Mouse (Mus musculus) hindbrain, embryonic 16.5 days (tissue): ENCODE measurements at regions not wholly inside any gene's neighbourhood (a gene's known extent, or its start where the extent isn't known, plus 50 kb on each side); places are given as distances from the start of the nearest gene placed in this dataset.

ENCODE experiments used
- ATAC-seq: fragments of 200-750 bp; cut with Nextera tagmentation; 2 replicates; pipeline ENCODE4 v1.8.0; 2017; ENCODE audit warnings: moderate TSS enrichment, moderate library complexity
- H3K27ac ChIP-seq: fragments of 300-500 bp; sonication (generic); 2 replicates; pipeline ENCODE4 v1.5.1; 2014; ENCODE audit warnings: low read depth, mild to moderate bottlenecking, control low read depth, low read length, moderate library complexity
- H3K27me3 ChIP-seq: fragments of 300-500 bp; sonication (generic); replicated peaks from 2 replicates; pipeline ENCODE4 v1.6.1; 2014; ENCODE audit warnings: low read length; ENCODE audit not compliant: control insufficient read depth, insufficient read depth
- H3K36me3 ChIP-seq: fragments of 300-500 bp; sonication (generic); 2 replicates; pipeline ENCODE4 v1.6.1; 2014; ENCODE audit warnings: mild to moderate bottlenecking, low read length, moderate library complexity, mixed read lengths; ENCODE audit not compliant: control insufficient read depth, insufficient read depth
- H3K4me1 ChIP-seq: fragments of 300-500 bp; sonication (generic); 2 replicates; pipeline ENCODE4 v1.6.1; 2014; ENCODE audit warnings: low read depth, low read length; ENCODE audit not compliant: control insufficient read depth, insufficient read depth
- H3K4me2 ChIP-seq: fragments of 300-500 bp; sonication (generic); 2 replicates; pipeline ENCODE4 v1.6.1; 2014; ENCODE audit warnings: mild to moderate bottlenecking, low read length, control low read depth, moderate library complexity
- H3K4me3 ChIP-seq: fragments of 300-500 bp; sonication (generic); 2 replicates; pipeline ENCODE4 v1.5.1; 2014; ENCODE audit warnings: mild to moderate bottlenecking, low read length, control low read depth, moderate library complexity
- H3K9ac ChIP-seq: fragments of 300-500 bp; sonication (generic); 2 replicates; pipeline ENCODE4 v1.6.1; 2014; ENCODE audit warnings: low read depth, mild to moderate bottlenecking, control low read depth, low read length, moderate library complexity
- H3K9me3 ChIP-seq: fragments of 300-500 bp; sonication (generic); 2 replicates; pipeline ENCODE4 v1.6.1; 2014; ENCODE audit warnings: mild to moderate bottlenecking, low read length, moderate library complexity; ENCODE audit not compliant: control insufficient read depth
- WGBS: fragments of 180-500 bp; shearing (Covaris S2); extraction: QIAGEN DNeasy Blood & Tissue Kit; methylation state at CpG from one replicate; pipeline ENCODE4 v1.1.7; 2014; 5-methylcytosine and 5-hydroxymethylcytosine counted together

DNA sequence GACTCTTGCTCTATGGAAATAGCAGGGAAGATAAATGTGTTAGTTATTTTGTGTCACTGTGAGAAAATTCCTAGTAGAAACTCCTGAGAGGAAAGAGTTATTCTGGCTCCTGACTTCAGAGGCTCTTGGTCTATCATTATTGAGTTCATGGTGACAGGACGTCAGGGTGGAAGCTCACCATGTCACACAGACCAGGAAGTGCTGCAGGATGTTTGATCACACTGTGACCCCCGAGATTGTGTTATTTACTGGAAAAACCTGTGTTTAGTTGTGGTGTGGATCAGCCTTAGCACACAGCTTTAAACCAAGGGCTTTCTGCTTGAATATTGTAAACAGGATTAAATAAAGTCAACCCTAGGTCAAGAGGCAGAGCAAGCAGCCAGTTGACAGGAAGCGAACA is 93.4 kb upstream of the Galnt15 start:
- H3K27ac ChIP-seq = no peak overlapping the region; the same call in 1 of the 2 replicates
- no peaks in the 10 kb centered on the region for H3K36me3 ChIP-seq
- no peak overlapping the region for H3K4me2 ChIP-seq
- H3K9me3 ChIP-seq = peaks cover 3% of the 10 kb centered on the region; the same call in 1 of the 2 replicates
- H3K9ac ChIP-seq = no peak overlapping the region
- H3K4me1 ChIP-seq = no peaks in the 10 kb centered on the region
- WGBS = 66% methylated on average over 3 of the region's 3 CpGs
- no peak overlapping the region for H3K4me3 ChIP-seq
- no peak for ATAC-seq
- no peaks in the 10 kb centered on the region for H3K27me3 ChIP-seq

DNA sequence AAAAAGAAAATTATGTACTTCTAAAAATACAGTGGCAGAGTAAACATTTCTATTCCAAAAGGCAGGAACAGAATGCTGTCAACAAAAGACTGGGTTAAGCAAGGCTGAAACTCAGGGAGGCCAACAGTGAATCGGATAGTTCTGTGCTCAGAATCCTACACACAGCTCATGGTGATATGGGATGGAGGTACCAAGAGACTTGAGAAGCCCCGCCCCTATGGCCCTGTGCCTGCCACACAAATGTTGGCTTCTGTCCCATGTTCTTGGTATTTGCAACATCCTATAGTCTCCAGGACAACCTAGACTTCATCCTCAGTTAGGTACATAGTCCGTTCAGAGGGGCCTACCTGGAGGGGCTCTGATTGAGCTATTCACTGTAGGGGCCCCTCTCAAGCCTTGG is 92.2 kb upstream of the Galnt15 start:
- Histone ChIP-seq H3K4me2 (no peak overlapping the region), H3K27ac (no peak overlapping the region)

GRCm38 (mm10) chr14:31940900-31941299 is 87.9 kb upstream of the Galnt15 start:
- no peak overlapping the region for H3K9ac ChIP-seq
- no peak for ATAC-seq
- H3K4me3 ChIP-seq = no peak overlapping the region
- 84% methylated on average over 6 of the region's 6 CpGs for WGBS
- peaks cover 3% of the 10 kb centered on the region; the same call in 1 of the 2 replicates for H3K9me3 ChIP-seq
- H3K4me1 ChIP-seq = no peaks in the 10 kb centered on the region
- H3K27me3 ChIP-seq = no peaks in the 10 kb centered on the region
- H3K36me3 ChIP-seq = no peaks in the 10 kb centered on the region
- H3K4me2 ChIP-seq = no peak overlapping the region
- H3K27ac ChIP-seq = no peak overlapping the region

More for the DNA sequence above, 92.2 kb upstream of the Galnt15 start:
- Histone ChIP-seq H3K36me3 (no peaks in the 10 kb centered on the region), H3K9ac (no peak overlapping the region), H3K4me1 (no peaks in the 10 kb centered on the region), H3K27me3 (no peaks in the 10 kb centered on the region), H3K4me3 (no peak overlapping the region), H3K9me3 (peaks cover 3% of the 10 kb centered on the region; the same call in 1 of the 2 replicates)
- ATAC-seq = no peak
- WGBS = 91% methylated on average over 3 of the region's 3 CpGs

GRCm38 (mm10) chr14:31942266-31942960 is 86.4 kb upstream of the Galnt15 start:
- H3K9ac ChIP-seq = no peak overlapping the region
- no peak overlapping the region for H3K4me3 ChIP-seq
- no peak overlapping the region for H3K27ac ChIP-seq
- H3K4me2 ChIP-seq = no peak overlapping the region
- H3K36me3 ChIP-seq = no peaks in the 10 kb centered on the region
- H3K27me3 ChIP-seq = no peaks in the 10 kb centered on the region
- no peak for ATAC-seq
- WGBS = 70% methylated on average over 3 of the region's 3 CpGs
- H3K4me1 ChIP-seq = no peaks in the 10 kb centered on the region
- peaks cover 3% of the 10 kb centered on the region; the same call in 1 of the 2 replicates for H3K9me3 ChIP-seq

- no peaks in the 10 kb centered on the region for H3K4me1 ChIP-seq
- H3K27ac ChIP-seq = no peak overlapping the region
- no peaks in the 10 kb centered on the region for H3K27me3 ChIP-seq
- ATAC-seq = no peak
- H3K9ac ChIP-seq = no peak overlapping the region
- H3K4me2 ChIP-seq = no peak overlapping the region
- H3K36me3 ChIP-seq = no peaks in the 10 kb centered on the region
- WGBS = 82% methylated on average over 6 of the region's 6 CpGs
- no peak overlapping the region for H3K4me3 ChIP-seq
- H3K9me3 ChIP-seq = no peaks in the 10 kb centered on the region
Measured at GRCm38 (mm10) chr14:31944682-31945081, 84.1 kb upstream of the Galnt15 start.

- Histone ChIP-seq H3K4me1 (no peaks in the 10 kb centered on the region), H3K9me3 (no peaks in the 10 kb centered on the region), H3K27ac (no peak overlapping the region), H3K27me3 (no peaks in the 10 kb centered on the region), H3K9ac (no peak overlapping the region), H3K4me3 (no peak overlapping the region), H3K4me2 (no peak overlapping the region), H3K36me3 (no peaks in the 10 kb centered on the region)
- ATAC-seq = no peak
- WGBS = 65% methylated on average over 7 of the region's 7 CpGs
Measured at GRCm38 (mm10) chr14:31945125-31945524, 83.7 kb upstream of the Galnt15 start.

DNA sequence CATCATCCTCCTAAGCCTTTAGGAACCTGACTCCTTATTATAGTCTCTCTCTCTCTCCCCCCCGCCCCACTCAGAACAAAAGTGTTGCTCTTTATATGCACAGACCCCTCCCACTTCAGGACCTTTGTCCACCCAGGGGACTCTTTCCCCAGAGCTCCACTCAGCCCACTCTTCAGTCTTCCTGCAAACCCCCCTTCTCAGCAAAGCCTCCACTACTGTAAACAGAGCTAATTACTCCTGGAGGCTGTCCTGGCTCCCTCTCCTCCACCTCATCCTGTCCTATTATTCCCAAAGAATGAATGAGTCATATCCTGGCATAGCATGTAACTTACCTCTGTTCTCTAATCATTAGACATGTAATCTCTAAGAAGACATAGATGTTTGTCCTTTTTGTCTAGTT is 82.8 kb upstream of the Galnt15 start:
- Histone ChIP-seq H3K4me2 (no peak overlapping the region), H3K27ac (no peak overlapping the region), H3K36me3 (no peaks in the 10 kb centered on the region), H3K4me3 (no peak overlapping the region), H3K27me3 (no peaks in the 10 kb centered on the region), H3K4me1 (no peaks in the 10 kb centered on the region), H3K9ac (no peak overlapping the region), H3K9me3 (no peaks in the 10 kb centered on the region)
- 70% methylated on average over 1 of the region's 1 CpGs for WGBS
- no peak for ATAC-seq

DNA sequence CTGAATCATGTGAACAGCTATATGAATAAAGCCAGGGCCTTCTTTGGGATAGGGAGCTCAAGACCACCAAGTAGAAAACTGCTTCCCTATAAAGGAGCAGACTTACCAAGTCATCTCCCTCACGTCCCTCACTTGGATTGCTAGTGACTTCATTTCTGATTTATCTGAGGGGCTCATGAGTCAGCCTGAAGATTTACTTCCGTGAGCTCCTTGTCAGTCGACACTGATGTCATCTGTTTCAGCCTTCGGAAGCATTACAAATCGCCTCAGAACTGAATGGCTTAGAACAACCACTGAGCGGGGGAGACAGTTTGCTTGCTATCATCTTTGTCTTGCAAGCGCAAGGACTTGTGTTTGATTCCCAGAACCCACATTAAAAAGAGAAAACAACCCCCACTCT is 81.5 kb upstream of the Galnt15 start:
- Histone ChIP-seq H3K36me3 (no peaks in the 10 kb centered on the region), H3K9me3 (no peaks in the 10 kb centered on the region), H3K27me3 (no peaks in the 10 kb centered on the region), H3K27ac (no peak overlapping the region), H3K4me3 (no peak overlapping the region), H3K4me2 (no peak overlapping the region), H3K9ac (no peak overlapping the region), H3K4me1 (no peaks in the 10 kb centered on the region)
- no peak for ATAC-seq
- WGBS = 30% methylated on average over 7 of the region's 7 CpGs

GRCm38 (mm10) chr14:31951894-31952293 is 76.9 kb upstream of the Galnt15 start:
- Histone ChIP-seq H3K36me3 (no peaks in the 10 kb centered on the region), H3K9ac (no peak overlapping the region), H3K4me3 (no peak overlapping the region), H3K4me1 (no peaks in the 10 kb centered on the region), H3K27ac (no peak overlapping the region), H3K27me3 (no peaks in the 10 kb centered on the region), H3K4me2 (no peak overlapping the region), H3K9me3 (no peaks in the 10 kb centered on the region)
- 83% methylated on average over 3 of the region's 3 CpGs for WGBS
- no peak for ATAC-seq
